Mouse (Mus musculus): ENCODE data around the gene Sarm1. TPM values are rescaled to one million over a fixed set of nuclear protein-coding genes. Genes with fewer than 3 reads are reported as not detected.
A peak's percentile ranks its signal among the peaks of the same experiment; 100 is the strongest.

Sarm1 gene
- total and polyA plus RNA-seq, 2 experiments from 2014 or later: 32.7 to 85.9 TPM

DNA sequence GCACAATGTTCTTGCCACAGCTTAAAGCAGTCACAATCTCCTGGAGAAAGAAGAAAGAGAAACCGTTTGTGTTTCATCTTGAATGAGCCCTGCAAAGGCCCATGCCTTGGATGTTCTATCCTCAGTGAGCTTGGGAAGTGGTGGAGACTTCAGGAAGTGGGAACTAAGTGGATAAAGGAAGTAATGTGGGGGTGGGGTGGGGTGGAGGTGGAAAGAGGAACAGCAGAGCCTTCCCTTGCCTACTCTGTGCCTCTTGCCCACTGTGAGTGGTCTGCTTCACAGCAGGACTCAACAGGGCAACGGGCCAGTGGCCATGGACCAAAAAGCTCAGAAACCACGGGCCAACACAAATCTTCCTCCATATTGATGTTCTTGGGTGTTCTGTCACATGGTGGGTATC is 22.3 kb downstream of the Sarm1 start:
- no peaks in the 10 kb centered on the region for H3K9me3 ChIP-seq (ENCODE audit: low read length)
- no peak for ATAC-seq
- no peak for TF ChIP-seq CTCF (IDR thresholded peaks at IDR 0.05; ENCODE audit: low read depth)
- 79% methylated on average over 3 of the region's 3 CpGs for WGBS
- no peak overlapping the region for H3K9ac ChIP-seq (replicated peaks; ENCODE audit: low read length)
- H3K4me1 ChIP-seq (ENCODE audit: insufficient read depth, low read length): no peaks in the 10 kb centered on the region
- no peak for DNase-seq (ENCODE audit: low spot score)
- H3K27me3 ChIP-seq (ENCODE audit: insufficient read depth, low read length): no peaks in the 10 kb centered on the region
- no peak overlapping the region for H3K27ac ChIP-seq
- no peak overlapping the region for H3K4me2 ChIP-seq (ENCODE audit: low read depth, low read length)
- H3K36me3 ChIP-seq (ENCODE audit: insufficient read depth, low read length): peaks cover 23% of the 10 kb centered on the region; the same call in 1 of the 2 replicates
- no peak overlapping the region for H3K4me3 ChIP-seq (ENCODE audit: low read length)

DNA sequence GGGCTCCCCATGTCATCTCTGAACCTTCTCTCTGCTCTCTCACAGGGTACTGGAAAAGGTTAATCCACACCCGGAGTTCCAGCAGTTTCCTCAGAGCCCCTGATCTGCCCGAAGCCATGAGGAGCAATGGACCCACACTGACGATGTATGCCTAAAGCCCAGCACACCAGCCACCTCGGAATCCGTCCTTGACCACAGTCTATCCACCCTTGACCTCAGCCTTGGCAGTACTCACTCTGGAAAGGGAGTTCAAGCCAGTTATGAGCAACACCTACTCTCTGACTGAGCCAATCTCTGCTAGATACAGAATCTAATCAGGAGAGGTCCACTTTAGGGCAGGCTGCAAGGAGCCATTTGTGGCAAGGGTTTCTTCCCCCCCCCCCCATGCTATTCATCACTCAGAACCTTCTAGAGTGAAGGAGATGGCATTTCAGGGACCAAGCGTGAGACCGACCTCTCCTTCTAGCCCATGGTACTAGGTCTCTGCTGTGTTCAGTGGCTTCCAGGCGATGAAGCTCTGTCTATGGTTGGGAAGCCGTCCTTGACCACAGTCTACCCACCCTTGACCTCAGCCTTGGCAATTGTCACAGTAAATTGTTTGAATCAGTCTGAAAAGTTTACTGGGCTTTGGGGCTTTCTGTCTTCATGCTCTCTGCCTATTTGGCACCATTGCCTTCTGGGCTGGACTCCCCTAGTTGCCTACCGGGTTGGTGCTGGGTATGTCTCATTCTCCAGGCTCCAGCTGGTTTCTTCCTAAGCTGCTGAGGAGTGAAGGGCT is 26.0 kb downstream of the Sarm1 start:
- Histone ChIP-seq H3K4me2 (ENCODE audit: low read depth, low read length) (no peak overlapping the region), H3K9me3 (ENCODE audit: low read length) (no peaks in the 10 kb centered on the region), H3K27ac (no peak overlapping the region), H3K4me1 (ENCODE audit: insufficient read depth, low read length) (peaks cover 3% of the 10 kb centered on the region), H3K27me3 (ENCODE audit: insufficient read depth, low read length) (no peaks in the 10 kb centered on the region), H3K36me3 (ENCODE audit: insufficient read depth, low read length) (peaks cover 19% of the 10 kb centered on the region; the same call in 1 of the 2 replicates), H3K4me3 (ENCODE audit: low read length) (no peak overlapping the region), H3K9ac (replicated peaks; ENCODE audit: low read length) (no peak overlapping the region)
- 90% methylated on average over 10 of the region's 10 CpGs for WGBS
- TF ChIP-seq CTCF (IDR thresholded peaks at IDR 0.05; ENCODE audit: low read depth): no peak
- no peak for DNase-seq (ENCODE audit: low spot score)
- ATAC-seq: no peak

DNA sequence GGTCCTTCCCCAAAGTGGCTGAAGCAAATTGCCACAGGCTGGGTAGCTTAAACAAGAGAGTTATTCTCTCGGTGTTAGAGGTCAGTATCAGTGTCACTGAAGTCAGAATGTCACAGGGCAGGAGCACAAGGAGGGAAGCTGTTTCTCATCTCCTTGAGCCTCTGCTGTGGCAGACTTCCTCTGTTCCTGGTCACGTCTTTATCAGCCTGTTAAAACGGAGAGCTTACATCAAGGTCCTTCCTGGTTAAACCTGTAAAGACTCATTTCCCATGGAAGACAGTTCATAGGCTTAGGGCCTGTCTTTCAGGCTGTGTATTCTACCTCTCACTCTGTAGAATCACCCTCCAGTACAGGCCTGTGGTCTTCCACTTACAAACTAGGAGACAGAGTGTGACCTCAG is 29.6 kb downstream of the Sarm1 start:
- Histone ChIP-seq H3K9me3 (ENCODE audit: low read length) (no peaks in the 10 kb centered on the region), H3K4me1 (ENCODE audit: insufficient read depth, low read length) (peaks cover 11% of the 10 kb centered on the region), H3K27ac (no peak overlapping the region), H3K4me2 (ENCODE audit: low read depth, low read length) (no peak overlapping the region), H3K9ac (replicated peaks; ENCODE audit: low read length) (no peak overlapping the region), H3K4me3 (ENCODE audit: low read length) (no peak overlapping the region), H3K36me3 (ENCODE audit: insufficient read depth, low read length) (peaks cover 8% of the 10 kb centered on the region; the same call in 1 of the 2 replicates), H3K27me3 (ENCODE audit: insufficient read depth, low read length) (no peaks in the 10 kb centered on the region)
- ATAC-seq (no peak), DNase-seq (ENCODE audit: low spot score) (no peak)
- TF ChIP-seq CTCF (IDR thresholded peaks at IDR 0.05; ENCODE audit: low read depth): no peak
- WGBS: 73% methylated on average over 3 of the region's 3 CpGs

DNA sequence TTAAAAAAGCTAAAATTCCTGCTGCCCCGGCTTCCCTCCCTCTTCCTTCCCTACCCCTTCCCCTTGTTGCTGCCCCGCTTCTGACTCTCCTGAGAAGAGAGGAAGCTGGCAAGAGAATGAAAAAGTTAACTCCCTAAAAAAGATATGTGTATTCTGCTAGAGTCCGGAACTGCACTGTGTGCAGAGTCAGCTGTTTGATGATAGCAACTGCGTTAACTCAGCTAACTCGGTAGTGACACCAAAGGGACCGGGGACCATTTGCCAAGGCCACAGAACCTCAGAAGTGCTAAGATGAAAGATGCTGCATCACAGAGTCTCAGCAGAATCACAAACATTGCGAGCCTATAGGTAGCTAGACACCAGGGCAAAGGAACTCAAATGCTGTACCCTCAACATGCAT is 30.0 kb downstream of the Sarm1 start:
- 90% methylated on average over 7 of the region's 7 CpGs for WGBS
- Histone ChIP-seq H3K9me3 (ENCODE audit: low read length) (no peaks in the 10 kb centered on the region), H3K4me2 (ENCODE audit: low read depth, low read length) (no peak overlapping the region), H3K4me1 (ENCODE audit: insufficient read depth, low read length) (peaks cover 11% of the 10 kb centered on the region), H3K4me3 (ENCODE audit: low read length) (no peak overlapping the region), H3K27me3 (ENCODE audit: insufficient read depth, low read length) (no peaks in the 10 kb centered on the region), H3K36me3 (ENCODE audit: insufficient read depth, low read length) (peaks cover 8% of the 10 kb centered on the region; the same call in 1 of the 2 replicates), H3K27ac (no peak overlapping the region), H3K9ac (replicated peaks; ENCODE audit: low read length) (no peak overlapping the region)
- ATAC-seq (no peak), DNase-seq (ENCODE audit: low spot score) (no peak)
- no peak for TF ChIP-seq CTCF (IDR thresholded peaks at IDR 0.05; ENCODE audit: low read depth)

DNA sequence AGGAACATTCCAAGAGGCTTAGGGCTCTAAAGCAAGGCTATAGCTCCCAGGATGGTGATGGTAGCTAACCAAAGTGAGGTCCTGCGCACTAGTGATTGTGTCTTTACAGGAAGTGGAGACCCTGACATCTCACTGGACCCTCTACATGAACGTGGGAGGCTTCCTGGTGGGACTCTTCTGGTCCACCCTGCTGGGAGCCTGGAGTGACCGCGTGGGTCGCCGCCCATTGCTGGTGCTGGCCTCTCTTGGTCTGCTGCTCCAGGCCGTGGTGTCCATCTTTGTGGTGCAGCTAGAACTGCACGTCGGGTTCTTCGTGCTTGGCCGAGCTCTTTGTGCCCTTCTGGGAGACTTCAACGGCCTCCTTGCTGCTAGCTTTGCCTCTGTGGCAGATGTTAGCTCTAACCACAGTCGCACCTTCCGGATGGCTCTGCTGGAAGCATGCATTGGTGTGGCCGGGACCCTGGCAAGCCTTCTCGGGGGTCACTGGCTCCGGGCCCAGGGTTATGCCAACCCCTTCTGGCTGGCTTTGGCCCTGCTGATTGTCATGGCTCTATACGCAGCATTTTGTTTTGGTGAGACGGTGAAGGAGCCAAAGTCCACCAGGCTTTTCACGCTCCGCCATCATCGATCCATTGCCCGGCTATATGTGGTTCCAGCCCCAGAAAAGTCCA is 31.2 kb downstream of the Sarm1 start:
- H3K4me1 ChIP-seq (ENCODE audit: insufficient read depth, low read length): peaks cover 11% of the 10 kb centered on the region
- no peak for TF ChIP-seq CTCF (IDR thresholded peaks at IDR 0.05; ENCODE audit: low read depth)
- peaks cover 3% of the 10 kb centered on the region; the same call in 1 of the 2 replicates for H3K36me3 ChIP-seq (ENCODE audit: insufficient read depth, low read length)
- H3K9me3 ChIP-seq (ENCODE audit: low read length): no peaks in the 10 kb centered on the region
- peak overlapping the region; percentile 59; the same call in 1 of the 2 replicates for H3K9ac ChIP-seq (replicated peaks; ENCODE audit: low read length)
- peak; percentile 15 for DNase-seq (ENCODE audit: low spot score)
- 42% methylated on average over 23 of the region's 23 CpGs for WGBS
- peak overlapping the region; percentile 78 for H3K4me2 ChIP-seq (ENCODE audit: low read depth, low read length)
- ATAC-seq: no peak
- H3K27ac ChIP-seq: peak overlapping the region; percentile 83; the same call in 1 of the 2 replicates
- peak overlapping the region; percentile 55 for H3K4me3 ChIP-seq (ENCODE audit: low read length)
- no peaks in the 10 kb centered on the region for H3K27me3 ChIP-seq (ENCODE audit: insufficient read depth, low read length)

DNA sequence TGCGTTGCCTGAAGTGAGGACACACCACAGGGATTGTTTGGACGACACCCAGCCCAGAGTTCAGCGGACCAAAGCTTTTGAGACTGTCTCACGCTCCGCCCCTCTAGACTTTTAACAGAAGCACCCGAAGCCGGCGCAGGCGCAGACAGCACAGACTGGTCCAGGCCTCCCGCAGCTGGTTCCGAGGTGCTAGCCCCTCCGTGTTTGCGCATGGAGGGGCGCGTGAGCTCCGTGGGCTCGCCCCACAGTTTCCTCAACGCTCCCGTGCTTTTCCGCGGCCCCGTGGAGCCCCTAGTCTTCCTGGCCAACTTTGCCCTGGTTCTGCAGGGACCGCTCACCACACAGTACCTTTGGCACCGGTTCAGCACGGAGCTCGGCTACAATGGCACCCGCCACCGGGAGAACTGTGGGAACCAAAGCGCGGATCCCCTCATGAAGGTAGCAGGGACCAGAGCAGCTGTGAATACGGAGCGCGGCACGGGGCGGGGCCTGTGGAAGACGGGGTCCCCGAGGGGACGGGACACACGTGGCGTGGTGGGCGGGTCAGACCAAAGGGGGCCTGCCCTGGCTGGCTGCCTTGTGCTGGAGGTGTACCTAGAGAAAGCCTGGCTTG is 31.9 kb downstream of the Sarm1 start, which contains the start of gene Slc46a1:
Gene Slc46a1 (plus strand): TSS at position 130 of the 613 bp plus-strand sequence.
- peak within 1 kb of the TSS; percentile 59 for H3K9ac ChIP-seq (replicated peaks; ENCODE audit: low read length)
- under 1% methylated on average over 41 of the region's 41 CpGs for WGBS
- peak; percentile 93 for ATAC-seq
- H3K4me1 ChIP-seq (ENCODE audit: insufficient read depth, low read length): peaks cover 11% of the 10 kb centered on the region
- H3K27ac ChIP-seq: peak within 1 kb of the TSS; percentile 83
- H3K4me2 ChIP-seq (ENCODE audit: low read depth, low read length): peak within 1 kb of the TSS; percentile 78
- peak; percentile 91 for DNase-seq (ENCODE audit: low spot score)
- H3K9me3 ChIP-seq (ENCODE audit: low read length): no peaks in the 10 kb centered on the region
- no peaks in the 10 kb centered on the region for H3K27me3 ChIP-seq (ENCODE audit: insufficient read depth, low read length)
- H3K36me3 ChIP-seq (ENCODE audit: insufficient read depth, low read length): no peaks in the 10 kb centered on the region
- TF ChIP-seq CTCF (IDR thresholded peaks at IDR 0.05; ENCODE audit: low read depth): no peak
- H3K4me3 ChIP-seq (ENCODE audit: low read length): peak within 1 kb of the TSS; percentile 55

All from hindbrain, postnatal 0 days (tissue).